Mouse (Mus musculus) brain, adult 2 months (tissue): ENCODE results near the gene Phf23.
"Not testable (repeated sequence)": the region's sequence is repeated elsewhere in the genome, so short reads cannot be mapped to it uniquely, and the experiment has no call there.

ENCODE experiments used
- DNase-seq: peaks from one replicate; pipeline ENCODE4 v3.0.0; 2011; ENCODE audit warnings: low read depth, low spot score

The Phf23 gene

GRCm38 (mm10) chr11:69995391-69995960 is at the start of gene Phf23:
TSS of gene Phf23 (plus strand) at chr11:69995777.
- peak; percentile 100 for DNase-seq

GRCm38 (mm10) chr11:69945997-69946891 is 49.3 kb upstream of the Phf23 start:
- no peak for DNase-seq

- DNase-seq, result no peak
Measured at GRCm38 (mm10) chr11:69947337-69948065, 48.1 kb upstream of the Phf23 start.

GRCm38 (mm10) chr11:69948066-69948762 is 47.4 kb upstream of the Phf23 start, which contains the start of gene Slc2a4:
TSS of gene Slc2a4 (minus strand) at chr11:69948188.
- DNase-seq, result peak; percentile 37

GRCm38 (mm10) chr11:69948763-69949150 is 46.8 kb upstream of the Phf23 start:
- DNase-seq, result peak; percentile 81

- DNase-seq, result peak; percentile 48
Measured at GRCm38 (mm10) chr11:69950807-69951459, 44.6 kb upstream of the Phf23 start.

GRCm38 (mm10) chr11:69952274-69952673 is 43.3 kb upstream of the Phf23 start:
- DNase-seq, result no peak

- no peak for DNase-seq
Measured at GRCm38 (mm10) chr11:69953267-69953915, 42.2 kb upstream of the Phf23 start.

- not testable (repeated sequence) for DNase-seq
Measured at GRCm38 (mm10) chr11:69955618-69956017, 40.0 kb upstream of the Phf23 start.

GRCm38 (mm10) chr11:69956218-69956617 is 39.4 kb upstream of the Phf23 start:
- DNase-seq, result no peak

GRCm38 (mm10) chr11:69960616-69961015 is 35.0 kb upstream of the Phf23 start:
- no peak for DNase-seq

GRCm38 (mm10) chr11:69961841-69962240 is 33.7 kb upstream of the Phf23 start:
- DNase-seq, result no peak

- DNase-seq, result no peak
Measured at GRCm38 (mm10) chr11:69964650-69965270, 30.8 kb upstream of the Phf23 start, which contains the start of gene Cldn7. TSS of gene Cldn7 (plus strand) at chr11:69964779.

- DNase-seq, result no peak
Measured at GRCm38 (mm10) chr11:69965271-69966005, 30.1 kb upstream of the Phf23 start.

- DNase-seq, result no peak
Measured at GRCm38 (mm10) chr11:69966006-69966859, 29.3 kb upstream of the Phf23 start.

GRCm38 (mm10) chr11:69966860-69967517 is 28.6 kb upstream of the Phf23 start:
- no peak for DNase-seq

GRCm38 (mm10) chr11:69968793-69969192 is 26.8 kb upstream of the Phf23 start:
- no peak for DNase-seq

GRCm38 (mm10) chr11:69970222-69970621 is 25.4 kb upstream of the Phf23 start:
- DNase-seq, result no peak
